Mouse (Mus musculus): ENCODE results near the gene B3glct. TPM values are rescaled to one million over a fixed set of nuclear protein-coding genes. Genes with fewer than 3 reads are reported as not detected.

The B3glct gene
- polyA plus RNA-seq, 2 experiments, result 2.9 to 4.1 TPM

- no peak for TF ChIP-seq EP300 (IDR thresholded peaks at IDR 0.05; ENCODE audit: low read depth)
- no peak for TF ChIP-seq CTCF (IDR thresholded peaks at IDR 0.05; ENCODE audit: low read depth)
- 70% methylated on average over 7 of the region's 7 CpGs for WGBS (ENCODE audit: insufficient replicate concordance)
- no peak overlapping the region for H3K4me3 ChIP-seq (ENCODE audit: insufficient read depth in 1 of 2, low read depth in 2 of 2, low read length in 2 of 2)
- no peaks in the 10 kb centered on the region for H3K36me3 ChIP-seq (replicated peaks; ENCODE audit: control insufficient read depth, insufficient read depth, low read depth)
- no peak overlapping the region for H3K9ac ChIP-seq (replicated peaks)
- ATAC-seq (ENCODE audit: insufficient read depth) (no peak), DNase-seq (ENCODE audit: low read depth in 3 of 3, low spot score in 3 of 3) (no peak)
- H3K4me1 ChIP-seq (replicated peaks; ENCODE audit: control insufficient read depth in 2 of 2, insufficient read depth in 2 of 2, low read length in 1 of 2), result no peaks in the 10 kb centered on the region
- H3K27me3 ChIP-seq (ENCODE audit: control insufficient read depth, insufficient read depth, low read length), result no peaks in the 10 kb centered on the region
- no peak overlapping the region for H3K4me2 ChIP-seq (ENCODE audit: low read depth)
- no peak overlapping the region for H3K27ac ChIP-seq
- no peaks in the 10 kb centered on the region for H3K9me3 ChIP-seq (ENCODE audit: control insufficient read depth, low read length)
These were observed 62.1 kb downstream of the B3glct start for GRCm38 (mm10) chr5:149740145-149740544.

- Histone ChIP-seq H3K27me3 (ENCODE audit: control insufficient read depth, insufficient read depth, low read length) (no peaks in the 10 kb centered on the region), H3K4me2 (ENCODE audit: low read depth) (no peak overlapping the region), H3K36me3 (replicated peaks; ENCODE audit: control insufficient read depth, insufficient read depth, low read depth) (no peaks in the 10 kb centered on the region), H3K9ac (replicated peaks) (no peak overlapping the region), H3K4me1 (replicated peaks; ENCODE audit: control insufficient read depth in 2 of 2, insufficient read depth in 2 of 2, low read length in 1 of 2) (no peaks in the 10 kb centered on the region), H3K27ac (no peak overlapping the region), H3K4me3 (ENCODE audit: insufficient read depth in 1 of 2, low read depth in 2 of 2, low read length in 2 of 2) (no peak overlapping the region), H3K9me3 (ENCODE audit: control insufficient read depth, low read length) (no peaks in the 10 kb centered on the region)
- TF ChIP-seq EP300 (IDR thresholded peaks at IDR 0.05; ENCODE audit: low read depth), result no peak
- TF ChIP-seq CTCF (IDR thresholded peaks at IDR 0.05; ENCODE audit: low read depth), result peak; percentile 45
- WGBS (ENCODE audit: insufficient replicate concordance), result 65% methylated on average over 3 of the region's 3 CpGs
- ATAC-seq (ENCODE audit: insufficient read depth) (no peak), DNase-seq (ENCODE audit: low read depth in 3 of 3, low spot score in 3 of 3) (no peak)
These were observed 62.7 kb downstream of the B3glct start for GRCm38 (mm10) chr5:149740703-149741102.

DNA sequence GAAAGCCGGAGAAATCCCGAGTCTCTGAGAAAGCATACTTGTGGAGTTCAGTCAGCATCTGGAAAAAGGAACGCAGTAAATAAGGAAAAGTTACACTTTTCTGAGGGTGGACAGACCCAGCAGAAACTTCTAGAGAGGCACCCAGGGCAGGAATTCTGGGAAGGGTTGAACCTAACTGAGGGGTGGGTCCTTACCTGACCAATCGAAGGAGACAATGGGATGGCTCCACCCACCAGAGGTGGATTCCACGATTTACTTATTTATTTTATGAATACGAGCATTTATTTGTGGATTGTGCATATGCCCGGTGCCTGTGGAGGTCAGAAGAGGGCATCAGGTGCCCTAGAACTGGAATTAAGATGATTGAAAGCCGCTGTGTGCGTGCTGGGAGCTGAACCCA, 64.3 kb downstream of the B3glct start:
- H3K36me3 ChIP-seq (replicated peaks; ENCODE audit: control insufficient read depth, insufficient read depth, low read depth), result no peaks in the 10 kb centered on the region
- no peaks in the 10 kb centered on the region for H3K9me3 ChIP-seq (ENCODE audit: control insufficient read depth, low read length)
- H3K27me3 ChIP-seq (ENCODE audit: control insufficient read depth, insufficient read depth, low read length), result no peaks in the 10 kb centered on the region
- TF ChIP-seq CTCF (IDR thresholded peaks at IDR 0.05; ENCODE audit: low read depth), result no peak
- H3K4me1 ChIP-seq (replicated peaks; ENCODE audit: control insufficient read depth in 2 of 2, insufficient read depth in 2 of 2, low read length in 1 of 2), result no peaks in the 10 kb centered on the region
- H3K9ac ChIP-seq (replicated peaks), result no peak overlapping the region
- no peak for DNase-seq (ENCODE audit: low read depth in 3 of 3, low spot score in 3 of 3)
- no peak overlapping the region for H3K4me3 ChIP-seq (ENCODE audit: insufficient read depth in 1 of 2, low read depth in 2 of 2, low read length in 2 of 2)
- H3K4me2 ChIP-seq (ENCODE audit: low read depth), result no peak overlapping the region
- no peak overlapping the region for H3K27ac ChIP-seq
- WGBS (ENCODE audit: insufficient replicate concordance), result 73% methylated on average over 9 of the region's 9 CpGs
- ATAC-seq (ENCODE audit: insufficient read depth), result no peak

DNA sequence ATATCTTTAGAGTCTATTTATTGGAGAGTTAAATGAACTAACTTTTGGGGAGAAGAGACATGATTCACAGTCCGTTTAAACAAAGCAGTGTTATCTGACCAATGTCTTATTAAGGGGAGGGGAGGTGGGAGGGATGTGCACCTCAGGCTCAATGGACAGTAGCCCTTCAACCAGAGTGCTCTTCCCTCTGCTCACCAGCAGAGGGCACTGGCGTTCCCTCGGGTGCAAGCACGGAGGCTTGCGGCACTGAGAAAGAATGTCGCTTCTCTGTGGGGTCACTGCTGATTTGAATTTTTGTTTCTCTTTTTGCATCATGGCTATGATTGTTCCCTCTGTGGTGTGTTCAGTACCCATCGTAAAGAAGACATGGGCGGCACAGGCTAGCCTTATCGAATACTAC, 67.0 kb downstream of the B3glct start:
- 82% methylated on average over 9 of the region's 9 CpGs for WGBS (ENCODE audit: insufficient replicate concordance)
- H3K4me2 ChIP-seq (ENCODE audit: low read depth), result no peak overlapping the region
- H3K4me1 ChIP-seq (replicated peaks; ENCODE audit: control insufficient read depth in 2 of 2, insufficient read depth in 2 of 2, low read length in 1 of 2), result no peaks in the 10 kb centered on the region
- TF ChIP-seq CTCF (IDR thresholded peaks at IDR 0.05; ENCODE audit: low read depth) (peak; percentile 84), EP300 (IDR thresholded peaks at IDR 0.05; ENCODE audit: low read depth) (no peak)
- no peak overlapping the region for H3K4me3 ChIP-seq (ENCODE audit: insufficient read depth in 1 of 2, low read depth in 2 of 2, low read length in 2 of 2)
- H3K9me3 ChIP-seq (ENCODE audit: control insufficient read depth, low read length), result no peaks in the 10 kb centered on the region
- H3K9ac ChIP-seq (replicated peaks), result no peak overlapping the region
- H3K36me3 ChIP-seq (replicated peaks; ENCODE audit: control insufficient read depth, insufficient read depth, low read depth), result no peaks in the 10 kb centered on the region
- no peaks in the 10 kb centered on the region for H3K27me3 ChIP-seq (ENCODE audit: control insufficient read depth, insufficient read depth, low read length)
- no peak for DNase-seq (ENCODE audit: low read depth in 3 of 3, low spot score in 3 of 3)
- ATAC-seq (ENCODE audit: insufficient read depth), result no peak
- H3K27ac ChIP-seq, result no peak overlapping the region

- Histone ChIP-seq H3K4me2 (ENCODE audit: low read depth) (no peak overlapping the region), H3K36me3 (replicated peaks; ENCODE audit: control insufficient read depth, insufficient read depth, low read depth) (no peaks in the 10 kb centered on the region), H3K9me3 (ENCODE audit: control insufficient read depth, low read length) (no peaks in the 10 kb centered on the region), H3K9ac (replicated peaks) (no peak overlapping the region), H3K27me3 (ENCODE audit: control insufficient read depth, insufficient read depth, low read length) (no peaks in the 10 kb centered on the region), H3K4me1 (replicated peaks; ENCODE audit: control insufficient read depth in 2 of 2, insufficient read depth in 2 of 2, low read length in 1 of 2) (no peaks in the 10 kb centered on the region), H3K27ac (no peak overlapping the region), H3K4me3 (ENCODE audit: insufficient read depth in 1 of 2, low read depth in 2 of 2, low read length in 2 of 2) (no peak overlapping the region)
- ATAC-seq (ENCODE audit: insufficient read depth) (no peak), DNase-seq (ENCODE audit: low read depth in 3 of 3, low spot score in 3 of 3) (no peak)
- TF ChIP-seq CTCF (IDR thresholded peaks at IDR 0.05; ENCODE audit: low read depth) (peak; percentile 46), EP300 (IDR thresholded peaks at IDR 0.05; ENCODE audit: low read depth) (no peak)
- 79% methylated on average over 27 of the region's 27 CpGs for WGBS (ENCODE audit: insufficient replicate concordance)
These were observed 70.9 kb downstream of the B3glct start for GRCm38 (mm10) chr5:149748640-149749580.
